19 mouse cellular contexts compared by ENCODE assay signal in genomic region chr9:95192901-95193532, GRCm38 (mm10).
DNase-seq lines count a peak whose midpoint lies in the region; ATAC-seq lines count a peak whose summit lies in the region.
"Had no signal": no experiment of that assay in that cellular context is flagged by ENCODE, and none has a peak within 500 bp of the region (broad histone marks: within the 10 kb centered on the region; RNA-seq: fewer than 3 reads in every experiment).

No protein-coding gene starts in this region.

- peaks cover 4% of the 10 kb centered on the region for H3K27me3 ChIP-seq in heart, embryonic 13.5 days (replicated peaks)
- no peaks in the 10 kb centered on the region for H3K27me3 ChIP-seq in midbrain, embryonic 10.5 days (ENCODE audit: low read depth, poor library complexity, severe bottlenecking)
- H3K27me3 ChIP-seq: kidney, embryonic 15.5 days had no signal

- peak; percentile 54 for DNase-seq in adrenal gland, adult 2 months
- DNase-seq in adrenal gland, postnatal 25 days = no peak
- DNase-seq in heart, adult 18-20 months = no peak
- peak; percentile 65 for DNase-seq in 3134 (ENCODE audit: extremely low read depth, insufficient read length, low spot score)
- peak; percentile 60 for DNase-seq in fibroblast of lung, adult 2 months (ENCODE audit: low read depth)
- no peak for DNase-seq in midbrain, embryonic 10.5 days (ENCODE audit: low spot score)
- DNase-seq: cerebellum, adult 11-12 months; cerebellum, postnatal 36 days; forebrain, postnatal 0 days; heart, adult 2 months; midbrain, embryonic 14.5 days; retina, postnatal 1 day; right cerebral cortex, postnatal 4 days; thymus, adult 18-20 months had no signal

- no peak overlapping the region for H3K4me2 ChIP-seq in heart, embryonic 13.5 days
- H3K4me2 ChIP-seq: kidney, embryonic 15.5 days had no signal

- no peaks in the 10 kb centered on the region for H3K36me3 ChIP-seq in heart, embryonic 13.5 days
- H3K36me3 ChIP-seq in midbrain, embryonic 10.5 days = no peaks in the 10 kb centered on the region
- H3K36me3 ChIP-seq: hindbrain, embryonic 10.5 days; kidney, embryonic 15.5 days had no signal

- no peak for ATAC-seq in heart, embryonic 13.5 days (ENCODE audit: extremely low read depth, insufficient number of reproducible peaks, low FRiP score, low TSS enrichment)
- no peak for ATAC-seq in frontal cortex, adult (ENCODE audit: low TSS enrichment)
- ATAC-seq: forebrain, postnatal 0 days had no signal

- peak overlapping the region; percentile 74 for H3K27ac ChIP-seq in heart, embryonic 13.5 days (replicated peaks)
- no peak overlapping the region for H3K27ac ChIP-seq in midbrain, embryonic 10.5 days (replicated peaks)
- H3K27ac ChIP-seq: hindbrain, embryonic 10.5 days; macrophage had no signal

- no peaks in the 10 kb centered on the region for H3K9me3 ChIP-seq in heart, embryonic 13.5 days
- H3K9me3 ChIP-seq in midbrain, embryonic 10.5 days (replicated peaks) = no peaks in the 10 kb centered on the region
- H3K9me3 ChIP-seq: hindbrain, embryonic 10.5 days; kidney, embryonic 15.5 days had no signal

- 57% methylated on average over 8 of the region's 8 CpGs for WGBS in heart, embryonic 13.5 days
- 89% methylated on average over 8 of the region's 8 CpGs for WGBS in midbrain, embryonic 10.5 days

- no peak overlapping the region for H3K4me3 ChIP-seq in heart, embryonic 13.5 days
- H3K4me3 ChIP-seq in midbrain, embryonic 10.5 days = no peak overlapping the region
- H3K4me3 ChIP-seq: heart, adult 2 months; hindbrain, embryonic 10.5 days; kidney, embryonic 15.5 days had no signal

- no peak overlapping the region for H3K9ac ChIP-seq in heart, embryonic 13.5 days
- H3K9ac ChIP-seq: forebrain, postnatal 0 days; kidney, embryonic 15.5 days had no signal

- peaks cover 55% of the 10 kb centered on the region for H3K4me1 ChIP-seq in heart, embryonic 13.5 days
- H3K4me1 ChIP-seq in midbrain, embryonic 10.5 days = peaks cover 5% of the 10 kb centered on the region; the same call in 1 of the 2 replicates

Comparison
In these comparisons a context has a peak if more than half of its experiments do, and no peak if none do; other contexts are left out.
1. DNase-seq: peak in adrenal gland, adult 2 months (single experiment), 3134 (single experiment) and fibroblast of lung, adult 2 months (single experiment); none in adrenal gland, postnatal 25 days (single experiment), heart, adult 18-20 months (0 of 2) and midbrain, embryonic 10.5 days (single experiment).